Mouse (Mus musculus) gastrocnemius, postnatal 36 days (tissue): ENCODE data around the gene Xcl1. TPM values are rescaled to one million over a fixed set of nuclear protein-coding genes. Genes with fewer than 3 reads are reported as not detected.
"Not testable (repeated sequence)": the region's sequence is repeated elsewhere in the genome, so short reads cannot be mapped to it uniquely, and the experiment has no call there.

Experiments used
- DNase-seq, 2 experiments: peaks; one replicate each; pipeline ENCODE4 v3.0.0; 2022
- intact Hi-C: fragments of 180-260 bp; cut with DNase I; formaldehyde crosslinking; loops from one replicate; pipeline ENCODE4 v1.15.1; 2025
- long read RNA-seq, 2 experiments: library from polyadenylated mRNA; stranded (forward); transcript quantifications; one replicate each; pipeline ENCODE4 v2.0.0; 2021
- total RNA-seq, 2 experiments: library from RNA; stranded (reverse); gene quantifications; 2 replicates each; pipeline ENCODE4 v1.2.3; 2021

The Xcl1 gene
- total RNA-seq = not detected
- long read RNA-seq, experiment 1 = 0 reads
- long read RNA-seq, experiment 2 = 0 reads

DNA sequence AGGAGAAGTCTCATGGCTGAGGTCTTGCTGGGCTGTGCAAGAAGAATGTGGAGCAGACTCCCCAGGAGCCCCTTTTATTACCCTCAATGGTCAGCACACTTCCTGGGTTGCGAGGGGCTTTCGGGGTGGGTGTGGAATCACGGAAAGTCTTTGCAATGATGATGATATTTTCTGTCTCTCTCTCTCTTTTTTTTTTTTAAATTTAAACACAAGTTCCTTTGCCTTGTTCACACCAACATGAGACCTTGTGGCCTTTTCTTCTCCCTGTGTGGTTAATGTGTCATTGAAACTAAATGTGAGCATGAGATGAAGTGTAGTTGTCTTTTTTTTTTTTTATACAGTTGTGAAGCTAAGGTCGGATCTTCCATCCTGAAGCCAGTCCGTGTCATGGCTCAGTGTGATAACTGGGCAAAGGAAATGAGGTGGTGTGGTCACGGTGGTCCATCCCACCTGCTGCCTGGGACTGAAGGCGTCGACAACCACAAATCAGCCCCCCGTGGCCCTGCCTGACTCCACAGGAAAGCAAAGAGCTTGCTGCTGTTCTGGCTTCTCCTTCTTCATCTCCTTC lies at the start of gene Xcl1:
Gene Xcl1, minus strand, starts transcription at position 51 of the 568 bp plus-strand sequence.
- no peak for DNase-seq
- intact Hi-C loops = no loop called here

DNA sequence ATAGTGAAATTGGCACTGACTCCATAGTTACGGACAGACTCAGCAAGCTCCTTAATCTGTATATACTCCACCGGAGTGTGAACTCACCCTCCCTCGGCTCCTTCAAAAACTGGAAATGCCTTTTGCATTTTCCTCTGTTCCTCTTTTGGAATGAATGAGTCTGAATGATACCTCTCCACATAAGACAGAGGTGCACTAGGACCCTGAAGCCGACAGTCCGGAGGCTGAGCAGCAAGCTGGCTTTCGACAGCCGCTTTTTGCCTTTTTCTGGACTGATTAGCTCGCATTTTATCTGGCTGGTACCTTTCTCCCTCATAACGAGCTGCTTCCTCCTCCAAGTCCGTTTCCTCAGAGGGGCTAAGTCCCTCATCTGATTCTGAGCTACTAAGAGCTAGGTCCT lies 49.4 kb upstream of the Xcl1 start:
- intact Hi-C loops, DNase-seq: not testable (repeated sequence)

DNA sequence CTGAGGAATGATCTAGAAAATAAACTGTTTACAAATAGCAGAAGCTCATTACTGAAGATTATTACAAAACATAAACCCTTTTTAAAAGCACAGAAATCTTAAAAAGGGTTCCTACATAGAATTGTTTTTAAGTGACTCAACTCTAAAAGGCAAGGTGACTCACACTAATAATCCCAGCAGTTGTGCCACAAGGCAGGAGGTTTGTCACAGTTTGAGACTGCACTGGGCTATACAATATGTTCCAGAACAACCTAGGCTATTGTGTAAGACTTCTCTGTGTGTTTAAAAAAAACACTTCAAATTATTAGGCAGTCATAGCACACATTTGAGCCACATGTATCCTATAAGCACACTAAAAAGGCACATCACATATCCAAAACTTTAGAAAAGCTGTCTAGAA lies 42.0 kb upstream of the Xcl1 start:
- no peak for DNase-seq
- intact Hi-C loops = no loop called here

DNA sequence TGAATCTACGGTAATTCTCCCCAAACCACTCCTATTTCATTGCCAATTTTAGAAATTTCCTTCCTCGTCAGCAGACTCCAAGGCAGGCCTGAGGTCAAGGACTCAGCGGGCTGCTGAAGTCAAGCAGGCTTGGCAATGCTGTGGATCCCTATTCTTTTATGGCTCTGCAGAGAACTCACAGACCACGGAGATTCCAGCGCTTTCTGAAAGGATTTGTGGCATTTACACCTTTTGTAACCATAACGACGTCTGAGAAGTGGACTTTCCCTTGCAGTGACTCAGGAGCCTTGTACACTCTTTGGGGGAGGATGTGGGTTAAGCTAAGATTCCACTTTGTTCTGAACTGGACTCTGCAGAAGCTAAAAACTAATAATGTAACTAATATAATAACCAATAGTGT lies 40.4 kb upstream of the Xcl1 start:
- intact Hi-C loops = no loop called here
- no peak for DNase-seq

DNA sequence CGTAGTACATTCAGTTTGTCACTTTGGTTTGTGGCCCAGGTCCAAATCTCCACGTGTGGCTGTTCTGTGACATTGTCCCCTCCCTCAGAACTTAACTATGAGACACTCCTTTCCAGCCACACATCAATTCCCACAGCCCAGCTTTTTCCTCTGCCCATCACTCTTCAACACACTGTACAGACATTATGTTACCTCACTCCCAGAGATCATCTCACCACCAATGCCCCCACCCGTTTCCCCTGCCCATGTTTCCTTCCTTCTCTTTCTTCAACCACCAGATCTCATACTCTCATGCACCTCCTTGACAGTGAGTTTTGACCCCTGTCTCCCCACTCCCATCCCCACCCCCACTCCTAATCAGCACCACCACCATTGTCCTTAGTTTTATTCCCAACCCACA lies 39.9 kb upstream of the Xcl1 start:
- DNase-seq = no peak

DNA sequence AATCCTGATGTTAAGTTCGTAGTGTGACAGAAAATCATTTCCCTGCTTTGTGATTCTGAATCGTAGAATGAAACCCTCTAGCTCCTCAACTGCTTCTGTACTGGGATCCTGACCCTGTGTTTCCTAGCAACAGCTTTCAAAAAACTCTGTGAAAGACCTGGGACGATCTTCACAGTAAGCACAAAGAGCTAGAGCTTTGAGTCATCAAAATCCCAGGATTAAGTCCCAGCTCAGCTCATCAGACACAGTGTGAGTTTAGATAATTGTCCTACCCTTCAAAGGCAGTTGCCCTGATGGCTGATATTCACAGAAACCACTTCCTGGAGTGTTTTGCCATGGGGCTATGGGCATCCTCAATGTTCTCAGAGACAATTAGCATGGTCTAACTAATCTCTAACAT lies 38.5 kb upstream of the Xcl1 start:
- DNase-seq = no peak
- intact Hi-C loops = loop anchor here (5.0 kb wide), 1 partner anchor 136 kb away; no protein-coding TSS in a partner anchor

More for the DNA sequence above, 39.9 kb upstream of the Xcl1 start:
- intact Hi-C loops = no loop called here

DNA sequence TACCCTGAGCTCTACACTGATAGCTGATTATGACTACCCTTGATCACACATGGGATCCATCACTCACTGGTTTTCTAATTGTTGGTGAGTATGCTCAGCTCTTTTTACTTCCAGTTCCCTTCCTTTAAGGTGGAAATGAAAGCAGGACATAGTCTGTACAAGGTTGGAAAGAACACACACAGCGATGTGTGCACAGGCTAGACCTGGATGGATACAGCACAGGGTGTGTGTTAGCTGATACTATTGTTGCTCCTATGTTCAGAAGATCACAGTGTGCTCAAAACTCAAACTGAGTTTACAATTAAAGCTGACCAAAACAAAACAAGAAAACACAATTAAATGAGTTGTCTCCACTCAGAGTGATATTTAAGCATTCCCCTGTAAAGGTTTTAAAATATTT lies 38.0 kb upstream of the Xcl1 start:
- intact Hi-C loops = loop anchor here (5.0 kb wide), 1 partner anchor 136 kb away; no protein-coding TSS in a partner anchor
- no peak for DNase-seq

DNA sequence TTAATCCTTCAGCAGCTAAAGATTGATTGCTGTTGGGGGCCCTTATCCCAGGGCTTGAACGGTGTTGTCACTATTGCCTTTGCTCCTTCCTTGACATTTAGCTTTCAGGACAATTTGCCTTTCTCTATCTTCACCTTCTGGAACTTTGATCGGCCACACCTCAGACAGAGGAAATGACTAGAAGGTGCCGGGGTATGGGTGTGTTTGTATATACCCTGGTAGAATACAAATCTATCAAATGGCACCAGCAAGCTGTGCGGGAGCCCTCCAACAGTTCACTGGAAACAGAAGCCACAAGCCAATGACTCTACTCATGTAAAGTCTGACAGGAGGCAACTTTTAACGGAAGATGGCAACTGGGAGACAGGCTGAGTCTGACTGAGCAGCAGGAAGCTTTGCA lies 37.4 kb upstream of the Xcl1 start:
- no peak for DNase-seq
- intact Hi-C loops = loop anchor here (5.0 kb wide), 1 partner anchor 135 kb away; no protein-coding TSS in a partner anchor

DNA sequence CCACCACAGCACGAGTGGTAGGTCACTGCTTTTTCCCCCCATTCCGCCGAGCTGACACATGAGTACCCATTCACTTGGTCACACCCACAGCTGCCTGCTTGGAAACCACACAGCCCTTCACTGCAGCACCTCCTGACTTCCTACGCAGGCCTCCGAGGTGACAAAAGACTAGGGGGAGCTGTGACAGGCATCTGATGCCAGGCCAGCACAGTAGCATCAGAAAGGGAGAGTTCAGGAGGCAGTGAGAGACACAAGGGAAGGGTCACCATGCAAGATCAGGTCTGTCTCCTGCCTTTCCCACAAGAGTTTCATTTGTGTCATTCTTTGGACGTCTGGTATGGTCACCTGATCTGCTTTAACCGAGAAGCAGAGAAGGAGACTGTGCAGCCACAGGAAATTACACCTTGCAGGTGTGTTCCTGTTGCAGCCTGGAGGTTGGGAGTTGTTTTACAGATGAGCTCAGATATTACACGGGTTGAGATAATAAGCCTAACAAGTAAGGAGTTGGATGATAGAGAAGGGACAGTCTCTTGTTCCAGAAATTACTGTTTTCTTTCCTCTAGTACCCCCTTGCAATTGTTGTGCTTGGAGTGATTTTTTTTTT lies 30.9 kb upstream of the Xcl1 start:
- DNase-seq = no peak
- intact Hi-C loops = no loop called here

DNA sequence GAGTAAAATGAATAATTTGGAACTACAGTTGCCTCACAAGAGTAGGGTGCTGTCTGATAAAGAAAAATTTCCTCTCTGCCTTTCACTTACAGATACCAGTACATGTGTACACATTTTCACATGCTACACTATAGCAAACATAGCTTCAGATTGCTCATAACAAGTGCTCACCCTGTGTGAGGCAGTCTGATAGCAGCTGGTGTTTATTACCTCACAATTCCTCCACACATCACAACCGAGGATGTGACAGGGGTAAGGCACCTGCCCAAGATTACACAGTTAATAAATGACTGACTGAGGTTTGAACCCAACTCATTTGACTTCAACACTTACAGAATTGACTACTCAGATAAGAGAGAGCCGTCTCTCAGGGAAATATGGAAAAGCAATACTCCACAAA lies 25.3 kb upstream of the Xcl1 start:
- DNase-seq = no peak
- intact Hi-C loops = no loop called here

DNA sequence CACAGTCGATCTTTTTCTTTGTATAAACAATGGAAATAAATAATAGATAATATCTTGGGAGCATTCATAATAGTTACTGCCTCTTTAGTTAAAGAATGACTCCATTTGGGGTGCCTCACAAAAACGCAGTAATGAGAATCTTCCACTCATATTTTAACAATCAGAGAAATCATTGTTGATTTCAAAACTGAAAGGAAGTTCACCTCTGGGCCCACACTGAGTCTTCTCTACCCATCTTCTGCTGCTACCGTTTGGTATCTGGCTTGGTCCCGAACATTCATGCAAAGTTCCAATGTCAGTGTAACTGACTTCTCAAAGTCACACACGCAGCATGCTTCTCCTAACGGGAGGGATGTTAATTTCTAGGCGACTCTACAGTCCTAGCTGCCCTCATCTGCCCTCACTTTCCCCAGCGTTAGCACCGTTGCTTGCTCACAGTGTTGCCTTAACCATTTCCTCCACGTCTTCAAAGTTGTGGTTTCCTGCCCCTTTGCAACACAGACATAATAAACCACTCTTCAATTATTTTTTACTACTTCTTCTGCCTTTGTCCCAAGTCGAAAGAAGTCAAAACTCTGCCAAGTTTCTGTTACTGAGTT lies 24.6 kb upstream of the Xcl1 start:
- no peak for DNase-seq
- intact Hi-C loops = no loop called here

DNA sequence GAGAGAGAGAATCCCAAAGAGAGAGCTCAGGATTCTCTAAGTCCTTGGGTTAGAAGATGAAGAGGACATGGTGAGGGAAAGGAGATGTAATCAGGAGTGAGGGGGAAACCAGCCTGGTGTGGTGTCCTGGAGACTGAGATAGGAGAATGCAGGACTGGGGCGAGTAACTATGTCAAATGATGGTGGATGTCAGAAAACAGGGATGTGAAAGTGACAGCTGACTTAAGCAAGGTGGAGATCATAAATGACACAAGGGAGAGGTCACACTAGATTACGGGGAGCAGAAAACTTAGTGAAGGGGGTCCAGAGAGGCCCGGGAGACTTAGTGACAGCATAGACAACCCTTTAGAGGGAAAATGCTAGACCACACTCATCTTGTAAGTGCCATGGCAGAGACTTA lies 23.8 kb upstream of the Xcl1 start:
- no peak for DNase-seq
- intact Hi-C loops = no loop called here

DNA sequence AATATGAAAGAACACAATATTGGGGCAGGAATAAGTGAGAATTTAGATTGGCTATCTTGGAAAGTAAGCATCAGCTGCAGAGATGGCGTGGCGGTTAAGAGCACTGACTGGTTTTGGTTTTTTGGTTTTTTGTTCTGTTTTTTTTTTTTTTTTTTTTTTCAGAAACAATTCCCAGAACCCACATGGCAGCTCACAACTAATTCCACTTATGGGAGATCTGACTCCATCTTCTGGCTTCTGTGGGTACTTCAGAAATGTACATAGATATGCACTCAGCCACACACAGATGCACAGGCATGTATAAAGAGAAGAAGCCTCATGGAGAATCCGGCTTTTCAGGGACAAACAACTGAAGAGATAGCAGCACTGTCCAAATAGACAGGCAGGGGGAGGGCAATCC lies 22.6 kb upstream of the Xcl1 start:
- DNase-seq = no peak
- intact Hi-C loops = no loop called here

DNA sequence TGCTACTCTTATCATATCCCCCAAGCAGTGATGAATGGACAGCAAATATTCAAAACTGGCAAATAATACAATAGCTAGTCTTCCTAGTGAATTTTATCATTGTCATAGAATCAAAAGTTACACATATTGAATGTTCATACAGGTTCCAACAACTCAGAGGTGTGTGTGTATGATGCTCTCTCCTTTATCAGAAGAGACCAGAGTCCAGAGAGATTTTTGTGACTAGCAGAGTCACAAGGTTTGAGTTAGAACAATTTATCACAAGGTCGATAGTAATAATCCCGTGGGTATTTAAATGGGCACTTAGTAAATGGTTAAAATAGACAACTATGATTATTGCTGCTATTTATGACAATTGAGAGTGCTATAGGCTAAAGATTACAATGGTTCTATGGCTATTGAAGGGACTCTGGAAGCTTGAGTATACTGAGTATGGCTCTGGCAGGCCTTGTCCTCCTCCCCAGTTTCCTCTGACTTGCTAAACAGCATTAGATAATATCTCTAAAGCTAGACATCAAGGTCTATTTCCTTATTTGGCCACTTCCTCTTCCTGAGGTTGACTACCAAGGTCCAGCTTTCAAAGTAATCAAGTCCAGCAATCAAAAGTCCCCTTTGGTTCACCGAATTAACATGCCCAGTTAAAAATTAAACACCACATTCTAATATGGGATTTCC lies 21.5 kb upstream of the Xcl1 start:
- no peak for DNase-seq
- intact Hi-C loops = no loop called here

DNA sequence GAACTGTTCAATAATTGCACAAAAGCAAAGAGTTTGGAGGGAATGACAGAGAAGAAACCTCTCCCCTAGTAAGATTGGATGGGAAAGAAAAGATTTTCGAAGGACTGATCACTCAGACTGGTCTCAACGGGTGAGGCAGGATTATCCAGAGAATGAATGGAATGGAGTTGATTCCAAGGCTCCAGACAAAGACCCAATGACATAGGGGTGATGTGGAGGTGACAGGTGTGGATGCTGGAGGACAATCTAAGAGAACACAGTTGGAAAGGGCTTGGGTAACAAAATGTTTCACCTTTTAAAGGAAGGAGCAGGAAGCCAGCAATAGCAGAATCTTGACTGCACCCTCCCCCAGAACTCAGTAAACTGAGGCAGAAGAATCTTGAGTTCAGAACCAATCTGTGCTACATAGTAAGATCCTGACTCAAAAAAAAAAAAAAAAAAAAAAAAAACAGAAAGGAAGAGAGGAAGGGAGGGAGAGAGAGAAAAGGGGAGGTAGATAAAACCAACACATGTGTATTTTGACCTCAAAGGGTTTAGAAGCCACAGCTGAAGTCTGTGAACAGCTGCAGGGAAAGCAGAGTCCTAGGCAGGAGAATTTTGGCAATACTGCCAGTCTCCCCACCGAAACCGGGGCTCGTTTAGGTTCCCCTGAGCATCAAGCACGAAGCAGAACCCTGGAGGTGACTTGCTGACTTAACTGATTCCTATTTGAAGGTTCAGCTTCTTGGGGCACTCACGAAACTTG lies 20.3 kb upstream of the Xcl1 start:
- intact Hi-C loops = no loop called here
- no peak for DNase-seq

DNA sequence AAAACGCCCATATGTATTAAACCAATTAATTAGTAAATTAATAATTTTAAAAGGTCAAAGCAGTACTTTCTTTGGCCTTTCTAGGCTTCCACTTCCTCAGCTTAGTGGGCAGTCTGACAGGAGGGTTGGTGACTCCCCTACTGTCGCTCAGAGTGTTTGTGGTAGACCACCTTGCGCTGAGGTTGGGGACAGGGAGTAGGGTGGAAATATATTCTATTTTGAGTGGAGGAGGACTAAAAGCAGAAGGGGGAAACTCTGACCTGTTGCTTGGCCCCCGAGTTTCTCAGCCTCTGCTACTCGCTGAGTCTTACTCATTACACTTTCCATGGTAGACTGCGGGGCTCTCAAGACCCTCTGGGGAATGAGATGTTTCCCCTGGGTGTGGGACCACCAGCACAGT lies 18.2 kb upstream of the Xcl1 start:
- no peak for DNase-seq
- intact Hi-C loops = no loop called here

DNA sequence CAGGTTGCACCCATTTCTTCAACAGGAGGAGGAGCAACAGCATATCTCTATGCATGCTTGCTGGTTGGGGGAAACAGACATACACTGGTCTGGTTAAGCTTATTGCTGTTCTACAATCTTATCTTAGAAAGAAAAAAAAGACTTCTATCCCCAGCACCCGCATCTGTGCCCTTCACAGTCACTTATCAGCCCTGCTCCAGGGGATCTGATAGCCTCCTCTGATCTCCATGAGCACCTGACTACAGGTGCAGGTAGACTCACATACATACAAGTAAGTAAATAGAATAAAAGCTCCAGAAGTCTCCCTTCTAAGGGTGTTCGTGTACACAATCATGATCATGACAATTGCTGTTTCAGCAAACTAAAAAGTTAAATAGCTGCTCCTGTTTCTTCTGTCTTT lies 733 bp upstream of the Xcl1 start:
- DNase-seq = no peak
- intact Hi-C loops = no loop called here

DNA sequence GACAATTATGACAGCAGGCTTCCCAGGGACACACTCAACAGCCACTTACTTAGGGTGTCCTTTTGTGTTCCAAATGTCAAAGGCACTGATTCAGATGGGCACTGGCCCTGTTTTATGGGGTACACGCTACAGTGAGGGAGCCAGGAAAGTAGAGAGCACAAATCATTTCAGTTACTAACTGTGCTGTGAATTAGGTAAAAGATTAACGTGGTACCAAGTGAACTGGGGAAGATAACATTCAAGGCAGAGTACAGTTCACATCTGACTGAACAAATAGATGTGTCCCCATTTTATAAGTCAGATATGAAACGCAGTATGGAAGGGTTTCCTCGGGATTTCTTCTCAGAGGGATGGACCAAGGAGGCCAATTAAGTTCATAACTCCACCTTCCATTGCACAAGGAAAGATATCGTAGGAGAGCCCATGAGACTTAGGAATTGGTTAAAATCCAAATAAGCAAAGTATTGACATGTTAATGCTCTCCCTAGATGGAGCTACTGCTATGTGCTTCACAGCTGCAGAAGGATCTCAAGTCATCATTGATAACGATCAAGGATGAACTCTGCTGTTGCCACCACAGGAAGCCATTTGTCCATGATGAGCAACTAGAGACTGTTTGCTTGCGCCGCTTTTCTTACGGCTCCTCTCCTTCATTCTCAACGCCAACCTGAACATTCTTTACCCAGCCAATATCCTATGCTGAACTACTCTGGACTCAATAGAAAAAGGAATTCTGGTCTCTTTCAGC lies 1.7 kb downstream of the Xcl1 start:
- intact Hi-C loops = no loop called here
- DNase-seq = no peak

DNA sequence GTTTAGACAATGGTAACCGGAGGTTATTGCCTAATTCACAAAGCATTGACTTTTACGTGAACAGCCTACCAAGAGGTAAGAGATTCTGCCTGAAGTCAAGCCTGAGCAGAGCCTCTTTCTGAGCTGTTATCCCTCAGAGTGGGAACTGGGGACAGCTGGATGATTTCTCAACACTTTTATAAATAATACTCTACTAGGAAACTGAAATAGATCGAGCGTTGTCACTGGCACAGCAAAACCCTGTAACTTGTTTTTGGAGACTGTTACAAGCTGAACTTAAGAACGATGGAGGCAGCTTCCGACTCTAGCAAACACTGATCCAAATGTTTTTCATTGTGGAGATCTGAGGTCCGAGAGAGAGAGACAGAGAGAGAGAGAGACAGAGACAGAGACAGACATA lies 4.2 kb downstream of the Xcl1 start:
- intact Hi-C loops = no loop called here
- no peak for DNase-seq

DNA sequence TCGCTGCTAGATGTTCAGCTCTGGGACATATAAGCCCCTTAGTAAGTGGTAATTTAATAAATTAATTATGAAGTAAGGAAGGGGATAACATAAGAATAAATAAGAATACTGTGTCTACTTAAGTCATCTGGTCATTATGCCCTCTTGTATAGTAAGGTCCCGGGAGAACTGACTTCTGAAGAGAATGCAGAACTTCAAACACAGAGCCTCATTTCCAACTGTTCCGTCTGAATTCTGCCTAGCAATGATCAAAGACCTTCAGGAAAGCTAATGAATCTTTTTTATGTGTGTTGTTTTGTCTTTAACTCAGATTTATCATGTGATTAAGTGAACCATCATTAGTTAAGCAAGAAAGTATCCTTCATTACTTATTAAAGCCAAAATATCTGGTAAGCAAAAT lies 5.3 kb downstream of the Xcl1 start:
- DNase-seq = no peak
- intact Hi-C loops = no loop called here
